Mouse (Mus musculus) kidney, adult 2 months (tissue): ENCODE measurements at regions not wholly inside any gene's neighbourhood (a gene's known extent, or its start where the extent isn't known, plus 50 kb on each side); places are given as distances from the start of the nearest gene placed in this dataset.
A peak's percentile ranks its signal among the peaks of the same experiment; 100 is the strongest.

ENCODE experiments used
- DNase-seq: peaks from one replicate; pipeline ENCODE4 v3.0.0; 2021
- H3K27ac ChIP-seq: fragments of 200-500 bp; 2 replicates; pipeline ENCODE4 v1.5.1; 2012; ENCODE audit warnings: low read depth, low read length, control low read depth, inconsistent platforms; ENCODE audit not compliant: insufficient read depth
- H3K27me3 ChIP-seq: fragments of 200-500 bp; replicated peaks from 2 replicates; pipeline ENCODE4 v1.6.1; 2012; ENCODE audit warnings: mild to moderate bottlenecking, moderate library complexity, low read length, inconsistent platforms; ENCODE audit not compliant: control insufficient read depth, insufficient read depth
- H3K36me3 ChIP-seq: fragments of 200-500 bp; 2 replicates; pipeline ENCODE4 v1.6.1; 2012; ENCODE audit warnings: mild to moderate bottlenecking, moderate library complexity, low read length, inconsistent platforms; ENCODE audit not compliant: control insufficient read depth, insufficient read depth
- H3K4me1 ChIP-seq: fragments of 200-500 bp; 2 replicates; pipeline ENCODE4 v1.6.1; 2011; ENCODE audit warnings: low read length; ENCODE audit not compliant: control insufficient read depth, insufficient read depth
- H3K4me3 ChIP-seq: fragments of 200-500 bp; 2 replicates; pipeline ENCODE4 v1.5.1; 2011; ENCODE audit warnings: mild to moderate bottlenecking, low read depth, low read length, control low read depth; ENCODE audit not compliant: insufficient read depth
- CTCF ChIP-seq: fragments of 200-500 bp; conservative IDR thresholded peaks from 2 replicates; pipeline ENCODE4 v1.5.1; 2011; ENCODE audit warnings: low read depth, mild to moderate bottlenecking, control low read depth, low read length, moderate library complexity, mixed read lengths; ENCODE audit not compliant: insufficient read depth, insufficient read length
- POLR2A ChIP-seq: fragments of 200-500 bp; IDR thresholded peaks from one replicate; pipeline ENCODE4 v1.6.1; 2011; ENCODE audit warnings: low read depth, low read length, control low read depth
- WGBS: fragments of 180-500 bp; shearing (Covaris S2); methylation state at CpG from one replicate; pipeline ENCODE4 v1.1.7; 2018; 5-methylcytosine and 5-hydroxymethylcytosine counted together

DNA sequence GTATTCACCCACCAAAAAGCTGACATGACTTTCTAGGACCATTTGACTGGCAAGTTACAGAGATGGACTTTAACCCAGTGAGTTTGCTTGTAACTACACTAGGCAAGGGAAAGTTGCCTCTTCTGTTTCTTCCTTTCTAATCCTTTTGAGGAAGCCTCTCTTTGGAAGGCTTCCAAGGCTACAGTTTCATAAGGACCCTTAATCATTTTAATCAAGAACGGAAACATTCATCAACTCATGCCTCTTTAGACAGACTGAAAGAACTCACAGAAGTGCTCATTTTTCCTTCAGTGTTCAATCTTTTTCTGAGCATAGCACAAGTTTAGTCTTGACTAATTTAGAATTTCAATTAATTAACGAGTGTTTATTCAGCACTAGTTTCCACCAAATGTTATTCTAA is 84.2 kb downstream of the Ddx1 start:
- Histone ChIP-seq H3K36me3 (no peaks in the 10 kb centered on the region), H3K4me1 (peaks cover 17% of the 10 kb centered on the region; the same call in 1 of the 2 replicates), H3K27me3 (no peaks in the 10 kb centered on the region), H3K4me3 (no peak overlapping the region), H3K27ac (no peak overlapping the region)
- 29% methylated on average over 2 of the region's 2 CpGs for WGBS
- peak; percentile 86 for DNase-seq
- TF ChIP-seq CTCF (no peak), POLR2A (no peak)

DNA sequence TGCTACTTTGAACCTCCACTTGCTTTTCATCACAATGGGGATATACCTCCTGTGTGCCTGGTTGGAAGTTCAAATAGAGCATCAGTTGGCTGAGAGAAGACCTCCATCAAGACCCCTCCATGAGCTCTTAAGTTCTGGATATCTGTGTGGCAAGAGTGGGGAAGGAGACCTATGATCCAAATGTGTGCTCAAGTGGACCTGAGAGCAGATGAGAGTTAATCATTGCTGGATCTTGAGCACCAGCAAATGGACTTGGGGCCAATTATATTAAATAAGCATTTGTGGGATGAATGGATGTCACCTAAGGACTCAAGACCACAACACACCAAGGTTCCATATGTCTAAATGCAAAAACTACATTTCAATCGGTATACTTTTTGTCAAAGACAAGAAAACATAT is 88.0 kb downstream of the Ddx1 start:
- peak; percentile 80 for DNase-seq
- Histone ChIP-seq H3K27me3 (no peaks in the 10 kb centered on the region), H3K4me3 (no peak overlapping the region), H3K36me3 (no peaks in the 10 kb centered on the region), H3K4me1 (peaks cover 17% of the 10 kb centered on the region; the same call in 1 of the 2 replicates), H3K27ac (peak overlapping the region; percentile 65)
- TF ChIP-seq CTCF (no peak), POLR2A (no peak)
- WGBS = 78% methylated on average over 1 of the region's 1 CpGs

DNA sequence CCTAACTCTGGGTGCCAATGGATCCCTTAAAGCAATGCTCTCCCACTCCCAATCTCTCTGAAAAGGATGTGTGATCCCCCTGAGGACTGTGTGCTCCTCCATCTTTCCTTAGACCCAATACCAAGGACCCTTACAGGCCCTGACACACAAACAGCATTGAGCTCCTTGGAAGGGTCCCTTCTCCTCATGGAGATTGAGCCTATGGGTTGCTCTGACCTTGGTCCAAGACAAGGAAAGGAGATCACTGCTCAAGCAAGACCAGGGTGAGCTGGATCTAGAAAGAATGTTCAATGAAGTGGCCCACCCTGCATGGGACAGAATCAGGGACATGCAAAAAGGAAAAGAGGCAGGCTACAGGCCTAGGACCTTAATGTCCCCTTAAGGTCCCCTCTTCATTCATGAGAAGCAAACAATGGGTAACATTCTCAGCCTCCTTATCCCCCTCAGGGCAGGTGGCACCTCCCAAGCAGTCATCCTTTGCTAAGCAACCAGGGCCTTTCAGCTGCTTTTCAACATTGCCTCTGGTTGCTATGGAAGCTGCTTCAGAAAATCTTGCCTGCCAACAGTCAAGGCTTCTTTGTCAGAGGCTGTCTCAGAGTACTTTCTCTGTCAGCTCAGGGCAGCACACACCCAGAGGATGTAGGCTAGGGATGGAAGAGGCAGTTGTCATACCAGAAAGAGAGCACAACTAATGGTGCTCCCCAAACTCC is 89.5 kb downstream of the Ddx1 start:
- TF ChIP-seq CTCF = no peak
- DNase-seq = no peak

DNA sequence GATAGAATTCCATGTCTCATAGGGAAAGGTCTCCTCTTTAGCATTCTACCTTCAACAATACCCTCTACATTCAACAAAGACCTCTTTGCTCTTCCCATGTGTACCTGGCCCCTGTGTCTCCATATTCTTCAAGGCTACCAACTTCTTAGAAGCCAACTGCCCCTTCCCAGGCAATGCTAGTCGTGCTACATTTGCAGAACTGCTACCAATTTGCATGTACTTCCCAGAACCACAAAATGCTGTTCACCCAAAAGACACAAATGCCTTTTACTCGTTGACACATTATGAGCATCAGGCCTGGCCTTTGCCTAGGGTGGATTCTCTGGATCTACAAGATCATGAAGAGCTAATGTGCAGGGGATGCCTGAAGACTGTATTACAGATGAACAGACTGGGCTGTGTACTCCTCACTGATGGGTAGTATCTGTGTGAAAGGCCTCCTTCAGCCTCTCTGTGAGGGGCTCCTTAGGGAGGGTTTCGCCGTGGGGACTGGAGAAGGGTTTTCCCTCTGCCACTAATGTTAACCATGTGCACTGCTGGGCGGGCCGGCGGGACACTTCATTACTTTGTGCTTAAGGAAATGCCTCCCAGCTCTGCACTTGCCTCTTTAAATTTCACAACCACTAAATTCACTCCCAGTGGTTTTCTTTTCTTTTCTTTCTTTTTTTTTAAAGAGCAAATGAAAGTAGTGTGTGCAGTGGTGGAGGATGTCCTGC is 91.2 kb downstream of the Ddx1 start:
- no peaks in the 10 kb centered on the region for H3K27me3 ChIP-seq
- no peak overlapping the region for H3K4me3 ChIP-seq
- no peak for TF ChIP-seq POLR2A
- no peak for TF ChIP-seq CTCF
- peaks cover 4% of the 10 kb centered on the region; the same call in 1 of the 2 replicates for H3K4me1 ChIP-seq
- DNase-seq = no peak
- no peaks in the 10 kb centered on the region for H3K36me3 ChIP-seq
- 78% methylated on average over 7 of the region's 7 CpGs for WGBS
- H3K27ac ChIP-seq = no peak overlapping the region

More for the DNA sequence above, 89.5 kb downstream of the Ddx1 start:
- H3K4me3 ChIP-seq = no peak overlapping the region
- H3K36me3 ChIP-seq = no peaks in the 10 kb centered on the region
- no peak overlapping the region for H3K27ac ChIP-seq
- H3K4me1 ChIP-seq = peaks cover 10% of the 10 kb centered on the region; the same call in 1 of the 2 replicates
- no peaks in the 10 kb centered on the region for H3K27me3 ChIP-seq

DNA sequence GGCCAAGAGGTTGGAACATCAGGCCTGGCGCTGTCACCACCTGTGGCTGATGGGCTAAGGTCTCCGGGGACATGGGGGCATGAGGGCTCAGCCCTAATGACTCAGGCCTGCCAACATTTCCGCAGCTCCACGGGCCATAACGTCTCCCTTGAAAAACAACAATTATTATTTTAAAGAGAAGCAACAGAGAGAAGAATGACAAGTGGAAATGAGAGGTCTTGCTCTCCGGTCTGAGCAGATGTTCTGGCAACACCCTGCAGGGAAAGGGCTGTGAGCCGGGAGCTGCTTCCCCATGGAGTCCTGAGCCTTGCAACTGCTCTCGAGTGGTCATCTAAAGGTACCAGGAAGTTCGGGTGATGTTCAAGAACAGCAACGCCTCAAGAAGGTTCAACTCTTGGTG is 91.9 kb downstream of the Ddx1 start:
- peak; percentile 23 for DNase-seq
- TF ChIP-seq POLR2A (no peak), CTCF (no peak)
- Histone ChIP-seq H3K4me3 (no peak overlapping the region), H3K27ac (no peak overlapping the region), H3K4me1 (peaks cover 4% of the 10 kb centered on the region; the same call in 1 of the 2 replicates), H3K27me3 (no peaks in the 10 kb centered on the region), H3K36me3 (no peaks in the 10 kb centered on the region)
- WGBS = 53% methylated on average over 10 of the region's 10 CpGs

DNA sequence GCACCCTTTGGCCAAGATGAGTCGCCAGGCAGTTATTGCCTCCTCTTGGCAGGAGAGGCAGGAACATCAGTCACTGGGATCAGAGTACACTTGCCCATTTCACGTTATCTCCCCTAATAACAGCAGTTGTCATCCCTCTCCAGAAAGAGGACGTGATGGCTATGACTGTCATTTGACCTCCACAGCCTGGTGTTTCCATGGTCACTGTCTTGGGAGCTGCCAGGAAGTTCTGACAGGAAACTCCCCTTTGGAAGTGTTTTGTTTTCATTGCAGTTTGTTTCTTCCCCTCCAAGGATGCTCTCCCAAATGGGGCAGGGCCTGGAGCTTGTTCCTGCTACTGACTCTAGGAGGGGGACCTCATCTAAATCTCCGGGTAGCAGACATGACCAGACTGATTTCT is 98.3 kb downstream of the Ddx1 start:
- Histone ChIP-seq H3K27me3 (no peaks in the 10 kb centered on the region), H3K4me1 (no peaks in the 10 kb centered on the region), H3K4me3 (no peak overlapping the region), H3K27ac (no peak overlapping the region), H3K36me3 (no peaks in the 10 kb centered on the region)
- peak; percentile 57 for DNase-seq
- TF ChIP-seq CTCF (no peak), POLR2A (no peak)
- WGBS = 31% methylated on average over 4 of the region's 4 CpGs

DNA sequence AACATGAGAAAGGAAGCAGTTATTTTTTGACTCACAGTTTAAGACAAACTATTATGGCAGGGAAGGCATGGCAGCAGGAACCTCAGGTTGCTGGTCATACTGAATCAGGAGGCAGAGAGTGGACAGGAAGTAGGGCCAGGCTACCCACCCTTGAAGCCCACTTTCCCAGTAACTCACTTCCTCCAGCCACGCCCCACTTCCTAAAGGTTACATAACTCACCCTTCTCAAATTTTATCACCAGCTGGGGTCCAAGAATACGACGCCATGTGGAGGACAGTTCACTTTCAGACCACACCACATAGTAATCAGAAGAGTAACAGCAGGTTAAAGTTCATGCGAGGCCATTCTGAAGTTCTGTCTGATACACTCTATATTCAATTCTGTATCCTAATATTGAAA is 101.8 kb downstream of the Ddx1 start:
- Histone ChIP-seq H3K36me3 (no peaks in the 10 kb centered on the region), H3K27ac (no peak overlapping the region), H3K4me1 (0 out of 2 replicates have a peak, but pooled peaks cover 4% of the 10 kb centered on the region), H3K4me3 (no peak overlapping the region), H3K27me3 (no peaks in the 10 kb centered on the region; the same call in 1 of the 2 replicates)
- WGBS = 59% methylated on average over 4 of the region's 4 CpGs
- no peak for DNase-seq
- TF ChIP-seq POLR2A (no peak), CTCF (no peak)
